Mouse (Mus musculus): ENCODE results near the gene Zfp410.
A peak's percentile ranks its signal among the peaks of the same experiment; 100 is the strongest.

Zfp410 gene

DNA sequence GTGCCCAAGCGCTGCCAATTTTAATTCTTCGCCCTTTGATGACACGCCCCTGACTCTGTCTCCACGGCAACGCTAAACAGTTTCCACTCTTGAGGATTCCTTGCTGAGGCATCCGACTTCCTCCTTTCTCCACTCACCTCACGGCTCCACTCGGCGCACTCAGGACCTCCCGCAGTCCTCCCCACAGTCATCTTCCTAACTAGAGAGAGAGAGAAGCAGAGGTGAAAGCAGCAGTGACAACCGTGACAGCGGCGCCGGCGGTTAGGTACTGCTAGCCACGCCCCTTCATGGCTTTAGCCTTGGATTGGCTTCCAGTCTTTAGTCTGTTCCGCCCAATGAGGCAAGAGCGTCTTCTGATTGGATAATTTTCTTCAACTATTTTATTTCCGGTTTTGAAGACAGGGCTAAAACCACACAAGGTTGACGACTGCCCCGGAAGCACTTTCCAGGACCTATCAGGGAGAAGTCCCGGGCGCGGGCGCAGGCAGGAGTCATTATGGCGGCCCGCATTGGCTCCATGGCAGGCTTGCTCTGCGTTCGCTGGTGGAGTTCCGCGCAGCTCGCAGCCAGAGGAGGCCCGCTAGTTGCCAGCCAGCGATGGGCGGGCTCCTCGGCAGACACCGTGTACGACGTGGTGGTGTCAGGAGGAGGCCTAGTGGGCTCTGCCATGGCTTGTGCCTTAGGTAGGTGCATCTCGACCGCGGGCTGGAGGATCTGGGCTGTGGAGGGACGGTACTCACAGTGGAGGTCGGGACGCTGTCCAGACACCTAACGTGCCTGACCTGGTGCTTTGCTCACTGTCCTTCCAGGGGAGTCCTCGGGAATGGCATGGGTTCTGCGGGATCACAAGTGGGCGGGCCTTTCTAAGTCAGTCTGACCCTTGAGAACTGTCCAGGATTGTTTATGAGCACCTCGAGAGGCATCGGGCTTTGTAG lies 45.2 kb downstream of the Zfp410 start, which contains the start of the genes Coq6 and Fam161b:
Gene Coq6, plus strand, starts transcription at position 103 of the 935 bp plus-strand sequence.
Gene Fam161b, minus strand, starts transcription at position 279 of the 935 bp plus-strand sequence.
- DNase-seq (ENCODE audit: low spot score) = peak; percentile 99

GRCm38 (mm10) chr12:84362872-84363271 lies 46.2 kb downstream of the Zfp410 start:
- no peak for DNase-seq (ENCODE audit: low spot score)

DNA sequence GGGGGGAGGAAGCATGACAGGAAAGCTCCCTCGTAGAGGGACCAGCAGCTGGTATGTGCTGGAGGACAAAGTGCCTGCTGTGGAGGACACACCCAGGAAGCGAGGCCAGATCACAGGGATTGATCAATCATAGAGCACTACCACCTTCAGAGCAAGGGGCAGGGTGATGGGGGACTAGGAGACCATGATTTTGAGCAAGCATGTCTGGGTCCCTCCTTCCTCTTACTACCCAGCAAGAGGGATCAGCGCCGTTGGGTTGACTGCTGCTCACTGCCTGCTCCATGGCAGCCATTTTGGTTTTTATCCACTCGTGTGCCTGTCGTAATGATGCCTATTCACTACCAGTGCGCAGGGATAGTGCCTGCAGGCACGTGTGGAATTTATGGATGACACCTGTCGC lies 47.6 kb downstream of the Zfp410 start:
- DNase-seq (ENCODE audit: low spot score) = no peak

DNA sequence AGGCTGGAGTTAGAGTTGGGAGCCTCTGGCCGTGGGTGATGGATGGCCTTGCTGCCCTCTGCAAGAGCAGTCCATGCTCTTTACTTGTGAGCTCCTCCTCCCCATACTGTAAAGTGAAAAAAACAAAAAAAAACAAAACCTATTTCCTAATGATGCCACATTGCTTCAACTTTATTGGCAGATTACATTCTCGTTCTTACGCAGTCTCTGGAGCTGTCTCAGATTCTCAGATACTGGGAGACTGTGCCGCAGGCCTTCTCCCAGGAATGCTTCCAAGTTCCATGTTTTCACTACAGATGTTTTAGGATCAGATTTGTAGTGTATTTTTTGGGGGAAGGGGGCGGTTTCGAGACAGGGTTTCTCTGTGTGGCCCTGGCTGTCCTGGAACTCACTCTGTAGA lies 48.5 kb downstream of the Zfp410 start:
- no peak for DNase-seq (ENCODE audit: low spot score)

- no peak for DNase-seq (ENCODE audit: low spot score)
Observed at GRCm38 (mm10) chr12:84366971-84367370, 50.3 kb downstream of the Zfp410 start.

DNA sequence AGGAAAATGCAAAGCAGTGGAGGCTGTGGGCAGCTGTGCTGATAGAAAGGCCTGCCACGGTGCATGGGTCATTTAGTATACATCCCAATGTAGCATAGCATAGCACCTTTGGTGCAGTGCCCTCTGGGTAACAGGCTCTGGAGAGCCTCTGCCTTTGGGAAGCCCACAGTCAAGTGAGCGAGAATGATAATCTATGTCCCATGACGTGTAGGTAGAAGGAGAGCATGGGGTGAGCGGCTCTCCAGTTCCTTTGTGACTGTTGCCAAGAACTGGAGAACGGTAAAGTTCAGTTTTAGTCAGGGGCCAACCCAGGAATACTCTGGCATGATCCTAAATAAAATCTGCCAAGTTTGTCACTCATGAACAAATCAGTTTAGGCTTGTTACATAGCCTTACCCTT lies 55.0 kb downstream of the Zfp410 start:
- no peak for DNase-seq (ENCODE audit: low spot score)

DNA sequence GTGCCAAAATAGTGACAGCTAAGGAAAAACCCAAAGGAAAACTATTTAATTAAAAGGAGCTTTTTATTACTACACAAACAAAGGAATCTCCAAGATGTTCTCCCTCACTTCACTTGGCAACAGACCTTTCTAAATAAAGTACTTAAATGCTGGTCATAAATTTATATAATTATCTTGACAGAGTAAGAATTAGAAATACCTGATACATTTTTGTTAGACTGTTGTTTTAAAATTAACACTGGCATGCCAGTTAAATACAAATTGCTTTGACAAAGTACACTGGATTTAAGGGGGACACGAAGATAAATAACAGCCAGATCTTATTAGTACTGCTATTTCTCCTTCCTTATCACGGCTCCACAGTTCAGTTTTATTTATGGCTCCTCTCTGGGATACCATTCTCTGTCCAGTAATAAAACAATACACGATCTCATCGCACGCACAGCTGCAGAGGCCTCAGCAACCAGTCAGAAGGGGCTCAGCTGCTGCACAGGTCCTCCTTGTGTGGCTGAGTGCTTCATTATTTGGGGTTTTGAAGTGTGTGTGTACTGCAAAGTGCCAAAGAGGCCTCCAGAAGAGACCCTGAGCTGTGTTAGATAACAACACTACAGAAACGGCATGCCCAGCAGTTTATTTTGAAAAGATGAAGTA lies 57.3 kb downstream of the Zfp410 start:
- DNase-seq (ENCODE audit: low spot score) = no peak

- DNase-seq (ENCODE audit: low spot score) = no peak
Observed at GRCm38 (mm10) chr12:84382369-84382768, 65.7 kb downstream of the Zfp410 start.

GRCm38 (mm10) chr12:84384644-84385081 lies 68.0 kb downstream of the Zfp410 start:
- DNase-seq (ENCODE audit: low spot score) = no peak

DNA sequence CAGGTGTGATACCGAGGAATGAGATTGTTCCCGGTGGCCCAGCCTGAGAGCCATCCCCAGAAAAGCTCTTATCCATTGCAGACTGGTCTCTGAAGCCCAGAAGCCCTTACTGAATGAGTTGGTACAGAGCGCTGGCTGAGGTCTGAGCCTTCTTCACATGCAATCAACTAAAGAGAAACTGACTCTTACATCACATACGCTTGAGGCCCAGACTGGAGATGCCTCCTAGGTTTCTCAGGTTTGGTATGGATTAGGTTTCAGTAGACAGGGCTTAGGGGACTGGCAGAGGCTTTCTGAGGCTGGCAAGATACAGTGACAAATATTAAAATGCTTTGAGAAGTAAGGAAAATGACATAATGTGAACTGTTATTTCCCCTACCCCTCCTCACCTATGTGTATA lies 68.8 kb downstream of the Zfp410 start:
- DNase-seq (ENCODE audit: low spot score) = no peak

DNA sequence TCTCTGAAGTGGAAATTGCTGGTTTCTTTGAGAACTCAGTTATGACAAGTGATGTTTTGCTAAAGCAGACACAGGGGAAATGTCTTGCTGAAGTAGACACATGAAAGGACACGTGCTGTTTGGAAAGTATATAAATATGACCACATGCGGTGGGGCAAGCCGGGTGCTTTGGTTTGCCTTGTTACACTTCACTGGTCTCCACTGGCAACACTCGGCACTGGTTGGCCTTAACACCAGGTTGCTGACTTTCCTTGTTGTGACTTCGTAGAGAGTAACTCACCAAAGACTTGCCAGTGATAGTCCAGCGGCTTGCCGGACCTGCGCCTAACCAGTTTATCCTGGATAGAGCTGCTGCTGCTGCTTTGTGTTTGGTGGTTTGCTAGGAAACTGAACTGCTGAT lies 71.4 kb downstream of the Zfp410 start:
- no peak for DNase-seq (ENCODE audit: low spot score)

- DNase-seq (ENCODE audit: low spot score) = no peak
Observed at GRCm38 (mm10) chr12:84388774-84389400, 72.2 kb downstream of the Zfp410 start.

DNA sequence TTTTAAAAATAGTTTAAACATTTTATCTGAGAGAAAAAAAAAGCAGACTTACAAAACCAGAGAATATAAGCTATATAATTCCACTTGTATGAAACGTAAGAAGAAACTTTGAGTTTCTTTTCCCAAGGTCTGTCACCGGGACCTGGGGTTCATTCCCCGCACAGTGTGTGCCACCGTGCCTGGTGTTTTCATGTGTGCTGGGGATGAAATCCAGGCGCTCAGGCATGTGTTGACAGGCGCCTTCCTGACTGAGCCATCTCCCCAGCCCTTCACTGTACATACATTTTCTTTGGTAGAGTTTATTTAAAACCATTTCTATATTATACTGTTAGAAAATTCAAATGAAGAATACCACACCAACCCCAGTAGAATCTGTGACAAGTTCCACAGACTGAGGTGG lies 73.7 kb downstream of the Zfp410 start:
- no peak for DNase-seq (ENCODE audit: low spot score)

DNA sequence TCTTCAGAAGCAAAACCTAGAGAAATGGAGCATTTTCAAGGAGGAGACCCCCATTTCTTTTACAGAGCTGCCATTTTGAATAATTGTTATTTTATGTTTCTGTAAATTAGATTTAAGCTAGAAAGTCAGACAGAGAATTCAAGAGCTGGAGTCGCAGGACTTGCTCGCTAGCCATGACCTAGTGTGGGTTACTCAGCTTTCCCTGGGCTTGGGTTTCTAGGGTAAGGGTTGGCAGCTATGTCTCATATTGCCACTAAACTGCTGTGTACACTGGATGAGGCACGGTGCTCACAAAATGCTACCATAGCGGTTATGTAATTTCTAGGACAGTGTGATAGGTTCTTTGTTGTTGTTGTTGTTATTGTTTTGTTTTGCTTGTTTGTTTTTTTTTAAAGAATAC lies 76.0 kb downstream of the Zfp410 start:
- DNase-seq (ENCODE audit: low spot score) = no peak

Data from embryo, embryonic 10.5 days (tissue).